ENCODE assay signal across 19 mouse cellular contexts in genomic region chr4:119572682-119573081, GRCm38 (mm10).
"Had no signal": no experiment of that assay in that cellular context is flagged by ENCODE, and none has a peak within 500 bp of the region (broad histone marks: within the 10 kb centered on the region; RNA-seq: fewer than 3 reads in every experiment).

No protein-coding gene starts in this region.

- H3K4me3 ChIP-seq: layer of hippocampus, adult 2 months; liver, embryonic 13.5 days; megakaryocyte, embryonic 14.5 days; midbrain, embryonic 10.5 days; midbrain, embryonic 13.5 days; myocyte; neural tube, embryonic 13.5 days; stomach, embryonic 15.5 days had no signal

- H3K9me3 ChIP-seq: liver, embryonic 13.5 days; megakaryocyte, embryonic 14.5 days; midbrain, embryonic 10.5 days; midbrain, embryonic 13.5 days; neural tube, embryonic 13.5 days; stomach, embryonic 15.5 days had no signal

- H3K27ac ChIP-seq: kidney, postnatal 0 days; layer of hippocampus, adult 2 months; liver, embryonic 13.5 days; midbrain, embryonic 10.5 days; midbrain, embryonic 13.5 days; neural tube, embryonic 13.5 days; stomach, embryonic 15.5 days had no signal

- H3K4me2 ChIP-seq: liver, embryonic 13.5 days; midbrain, embryonic 13.5 days; neural tube, embryonic 13.5 days; stomach, embryonic 15.5 days had no signal

- DNase-seq: kidney, postnatal 25 days; layer of hippocampus, adult 9-11 months; liver, embryonic 13.5 days; lung, adult 2 months; lung, postnatal 14 days; lung, postnatal 4 days; retina, postnatal 1 day; right cerebral cortex, postnatal 25 days; spleen, adult 18-20 months; thymus, postnatal 25 days had no signal

- H3K9ac ChIP-seq: liver, embryonic 13.5 days; midbrain, embryonic 13.5 days; neural tube, embryonic 13.5 days; stomach, embryonic 15.5 days had no signal

- H3K36me3 ChIP-seq: midbrain, embryonic 13.5 days; stomach, embryonic 15.5 days had no signal

- ATAC-seq: midbrain, embryonic 13.5 days; midbrain, embryonic 16.5 days had no signal

- H3K4me1 ChIP-seq: midbrain, embryonic 10.5 days; midbrain, embryonic 13.5 days; neural tube, embryonic 13.5 days; stomach, embryonic 15.5 days had no signal

- H3K27me3 ChIP-seq: liver, embryonic 13.5 days; megakaryocyte, embryonic 14.5 days; midbrain, embryonic 13.5 days; neural tube, embryonic 13.5 days; stomach, embryonic 15.5 days had no signal
